Mouse (Mus musculus): ENCODE results near the gene Treml2.

DNA sequence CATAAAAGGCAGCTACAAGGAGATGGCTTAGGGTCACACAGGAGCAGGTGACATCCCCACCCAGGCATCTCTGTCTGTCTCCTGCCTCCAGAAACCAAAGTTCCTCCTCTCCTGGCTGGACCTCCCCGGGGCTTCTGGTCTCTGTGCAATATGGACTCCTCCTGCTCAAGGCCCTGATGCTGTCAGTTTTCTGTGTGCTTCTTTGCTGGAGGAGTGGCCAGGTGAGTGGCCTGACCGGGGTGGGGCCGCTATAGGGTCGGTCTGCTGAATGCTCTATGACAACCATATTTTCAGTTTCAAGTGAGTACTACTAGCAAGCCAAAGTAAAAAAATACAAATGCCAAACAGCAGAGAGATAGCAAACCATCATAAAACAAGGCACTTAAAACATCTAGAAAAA, 26.7 kb upstream of the Treml2 start:
- TF ChIP-seq CTCF (IDR thresholded peaks at IDR 0.05; ENCODE audit: low read depth, low read length) (no peak), POLR2A (IDR thresholded peaks at IDR 0.05; ENCODE audit: borderline replicate concordance, low read depth, low read length) (no peak)
